Mouse (Mus musculus) limb, embryonic 10.5 days (tissue): ENCODE measurements around the gene Arhgap42. TPM values are rescaled to one million over a fixed set of nuclear protein-coding genes. Genes with fewer than 3 reads are reported as not detected.

Experiments
- DNase-seq: peaks from one replicate; pipeline ENCODE4 v3.0.0-alpha.2; 2017; ENCODE audit warnings: low spot score
- H3K27ac ChIP-seq: fragments of 300-500 bp; sonication (generic); 2 replicates; pipeline ENCODE4 v1.5.1; 2016; ENCODE audit warnings: mild to moderate bottlenecking
- H3K27me3 ChIP-seq: fragments of 300-500 bp; sonication (generic); 2 replicates; pipeline ENCODE4 v1.6.1; 2016; ENCODE audit warnings: low read depth, mild to moderate bottlenecking; ENCODE audit not compliant: poor library complexity, severe bottlenecking
- H3K36me3 ChIP-seq: fragments of 300-500 bp; sonication (generic); 2 replicates; pipeline ENCODE4 v1.6.1; 2016; ENCODE audit warnings: mild to moderate bottlenecking, moderate library complexity
- H3K4me1 ChIP-seq: fragments of 300-500 bp; sonication (generic); 2 replicates; pipeline ENCODE4 v1.6.1; 2016
- H3K4me3 ChIP-seq: fragments of 300-500 bp; sonication (generic); 2 replicates; pipeline ENCODE4 v1.5.1; 2016; ENCODE audit warnings: mild to moderate bottlenecking, moderate library complexity
- H3K9me3 ChIP-seq: fragments of 300-500 bp; sonication (generic); replicated peaks from 2 replicates; pipeline ENCODE4 v1.6.1; 2016; ENCODE audit warnings: mild to moderate bottlenecking
- WGBS: fragments of 180-500 bp; shearing (Covaris S2); methylation state at CpG from one replicate; pipeline ENCODE4 v1.1.7; 2016; 5-methylcytosine and 5-hydroxymethylcytosine counted together
- polyA plus RNA-seq: library from polyadenylated mRNA; unstranded; fragments of >200 nt; fragmentation: Nextera tagmentation; extraction: Ambion mirVana; gene quantifications from 2 replicates; pipeline ENCODE4 v1.2.1, GENCODE M21; 2016

The Arhgap42 gene
- polyA plus RNA-seq, 1 experiment from 2014 or later, result 43.1 TPM

- 86% methylated on average over 4 of the region's 4 CpGs for WGBS
- Histone ChIP-seq H3K4me1 (peaks cover 6% of the 10 kb centered on the region; the same call in 1 of the 2 replicates), H3K27me3 (no peaks in the 10 kb centered on the region), H3K9me3 (no peaks in the 10 kb centered on the region), H3K36me3 (0 out of 2 replicates have a peak, but pooled peaks cover 3% of the 10 kb centered on the region), H3K27ac (no peak overlapping the region), H3K4me3 (no peak overlapping the region)
- DNase-seq, result no peak
Observed at GRCm38 (mm10) chr9:9112921-9113320, 126.0 kb downstream of the Arhgap42 start.

GRCm38 (mm10) chr9:9107697-9108096 is 131.2 kb downstream of the Arhgap42 start:
- H3K27me3 ChIP-seq, result no peaks in the 10 kb centered on the region
- no peak overlapping the region for H3K27ac ChIP-seq
- H3K36me3 ChIP-seq, result no peaks in the 10 kb centered on the region
- no peak for DNase-seq
- no peaks in the 10 kb centered on the region for H3K9me3 ChIP-seq
- 0 out of 2 replicates have a peak, but pooled peaks cover 4% of the 10 kb centered on the region for H3K4me1 ChIP-seq
- no peak overlapping the region for H3K4me3 ChIP-seq

GRCm38 (mm10) chr9:9104761-9105160 is 134.1 kb downstream of the Arhgap42 start:
- no peak overlapping the region for H3K27ac ChIP-seq
- DNase-seq, result no peak
- 63% methylated on average over 3 of the region's 3 CpGs for WGBS
- H3K4me1 ChIP-seq, result 0 out of 2 replicates have a peak, but pooled peaks cover 4% of the 10 kb centered on the region
- H3K9me3 ChIP-seq, result no peaks in the 10 kb centered on the region
- H3K27me3 ChIP-seq, result no peaks in the 10 kb centered on the region
- H3K4me3 ChIP-seq, result no peak overlapping the region
- no peaks in the 10 kb centered on the region for H3K36me3 ChIP-seq

- no peak for DNase-seq
- Histone ChIP-seq H3K4me1 (0 out of 2 replicates have a peak, but pooled peaks cover 2% of the 10 kb centered on the region), H3K27ac (no peak overlapping the region), H3K9me3 (no peaks in the 10 kb centered on the region), H3K4me3 (no peak overlapping the region), H3K27me3 (no peaks in the 10 kb centered on the region), H3K36me3 (no peaks in the 10 kb centered on the region)
- 88% methylated on average over 2 of the region's 2 CpGs for WGBS
Observed at GRCm38 (mm10) chr9:9102158-9102514, 136.8 kb downstream of the Arhgap42 start.

- DNase-seq, result no peak
- H3K36me3 ChIP-seq, result no peaks in the 10 kb centered on the region
- no peak overlapping the region for H3K4me3 ChIP-seq
- H3K27ac ChIP-seq, result no peak overlapping the region
- WGBS, result 86% methylated on average over 12 of the region's 12 CpGs
- no peaks in the 10 kb centered on the region for H3K9me3 ChIP-seq
- no peaks in the 10 kb centered on the region for H3K27me3 ChIP-seq
- no peaks in the 10 kb centered on the region for H3K4me1 ChIP-seq
Observed at GRCm38 (mm10) chr9:9101482-9102157, 137.3 kb downstream of the Arhgap42 start.

- DNase-seq, result no peak
- no peak overlapping the region for H3K27ac ChIP-seq
Observed at GRCm38 (mm10) chr9:9101055-9101454, 137.8 kb downstream of the Arhgap42 start.

GRCm38 (mm10) chr9:9097835-9098234 is 141.1 kb downstream of the Arhgap42 start:
- no peak overlapping the region for H3K4me3 ChIP-seq
- peaks cover 11% of the 10 kb centered on the region for H3K4me1 ChIP-seq
- H3K9me3 ChIP-seq, result no peaks in the 10 kb centered on the region
- no peaks in the 10 kb centered on the region for H3K36me3 ChIP-seq
- no peaks in the 10 kb centered on the region for H3K27me3 ChIP-seq
- no peak overlapping the region for H3K27ac ChIP-seq
- no peak for DNase-seq
- WGBS, result 93% methylated on average over 4 of the region's 4 CpGs

More at GRCm38 (mm10) chr9:9101055-9101454, 137.8 kb downstream of the Arhgap42 start:
- Histone ChIP-seq H3K4me3 (no peak overlapping the region), H3K27me3 (no peaks in the 10 kb centered on the region), H3K4me1 (no peaks in the 10 kb centered on the region), H3K9me3 (no peaks in the 10 kb centered on the region), H3K36me3 (no peaks in the 10 kb centered on the region)
- WGBS, result 93% methylated on average over 4 of the region's 4 CpGs

- H3K4me3 ChIP-seq, result no peak overlapping the region
- no peaks in the 10 kb centered on the region for H3K9me3 ChIP-seq
- H3K36me3 ChIP-seq, result no peaks in the 10 kb centered on the region
- H3K27me3 ChIP-seq, result no peaks in the 10 kb centered on the region
- H3K4me1 ChIP-seq, result peaks cover 13% of the 10 kb centered on the region
- H3K27ac ChIP-seq, result no peak overlapping the region
- 86% methylated on average over 1 of the region's 1 CpGs for WGBS
- no peak for DNase-seq
Observed at GRCm38 (mm10) chr9:9096761-9097160, 142.1 kb downstream of the Arhgap42 start.

GRCm38 (mm10) chr9:9093096-9093495 is 145.8 kb downstream of the Arhgap42 start:
- DNase-seq, result no peak
- Histone ChIP-seq H3K4me3 (no peak overlapping the region), H3K27ac (no peak overlapping the region), H3K4me1 (peaks cover 13% of the 10 kb centered on the region), H3K27me3 (no peaks in the 10 kb centered on the region), H3K36me3 (no peaks in the 10 kb centered on the region), H3K9me3 (no peaks in the 10 kb centered on the region)
- WGBS, result 20% methylated on average over 1 of the region's 1 CpGs

GRCm38 (mm10) chr9:9083441-9083840 is 155.5 kb downstream of the Arhgap42 start:
- H3K27me3 ChIP-seq, result no peaks in the 10 kb centered on the region
- no peaks in the 10 kb centered on the region for H3K9me3 ChIP-seq
- H3K27ac ChIP-seq, result no peak overlapping the region
- 72% methylated on average over 2 of the region's 2 CpGs for WGBS
- no peak overlapping the region for H3K4me3 ChIP-seq
- H3K4me1 ChIP-seq, result no peaks in the 10 kb centered on the region
- no peaks in the 10 kb centered on the region for H3K36me3 ChIP-seq
- DNase-seq, result no peak

GRCm38 (mm10) chr9:9052920-9053319 is 186.0 kb downstream of the Arhgap42 start:
- no peaks in the 10 kb centered on the region for H3K27me3 ChIP-seq
- DNase-seq, result no peak
- H3K27ac ChIP-seq, result no peak overlapping the region
- no peaks in the 10 kb centered on the region for H3K9me3 ChIP-seq
- H3K4me1 ChIP-seq, result no peaks in the 10 kb centered on the region
- peaks cover 23% of the 10 kb centered on the region for H3K36me3 ChIP-seq
- H3K4me3 ChIP-seq, result no peak overlapping the region

- no peak overlapping the region for H3K27ac ChIP-seq
- WGBS, result 52% methylated on average over 5 of the region's 5 CpGs
- no peaks in the 10 kb centered on the region for H3K27me3 ChIP-seq
- no peak for DNase-seq
- H3K9me3 ChIP-seq, result no peaks in the 10 kb centered on the region
- H3K36me3 ChIP-seq, result peaks cover 8% of the 10 kb centered on the region
- H3K4me1 ChIP-seq, result no peaks in the 10 kb centered on the region
- no peak overlapping the region for H3K4me3 ChIP-seq
Observed at GRCm38 (mm10) chr9:9051184-9051583, 187.7 kb downstream of the Arhgap42 start.

GRCm38 (mm10) chr9:9049202-9049601 is 189.7 kb downstream of the Arhgap42 start:
- H3K9me3 ChIP-seq, result no peaks in the 10 kb centered on the region
- no peak overlapping the region for H3K27ac ChIP-seq
- no peaks in the 10 kb centered on the region for H3K4me1 ChIP-seq
- DNase-seq, result no peak
- peaks cover 13% of the 10 kb centered on the region for H3K36me3 ChIP-seq
- H3K27me3 ChIP-seq, result no peaks in the 10 kb centered on the region
- H3K4me3 ChIP-seq, result no peak overlapping the region
- WGBS, result 58% methylated on average over 3 of the region's 3 CpGs

- WGBS, result 95% methylated on average over 7 of the region's 7 CpGs
- peaks cover 20% of the 10 kb centered on the region for H3K36me3 ChIP-seq
- no peak for DNase-seq
- no peak overlapping the region for H3K27ac ChIP-seq
- H3K9me3 ChIP-seq, result no peaks in the 10 kb centered on the region
- H3K4me3 ChIP-seq, result no peak overlapping the region
- H3K4me1 ChIP-seq, result no peaks in the 10 kb centered on the region
- no peaks in the 10 kb centered on the region for H3K27me3 ChIP-seq
Observed at GRCm38 (mm10) chr9:9041009-9041408, 197.9 kb downstream of the Arhgap42 start.
